Mouse (Mus musculus): ENCODE measurements around the gene Actn3. TPM values are rescaled to one million over a fixed set of nuclear protein-coding genes. Genes with fewer than 3 reads are reported as not detected.
A peak's percentile ranks its signal among the peaks of the same experiment; 100 is the strongest.
"Not testable (repeated sequence)": the region's sequence is repeated elsewhere in the genome, so short reads cannot be mapped to it uniquely, and the experiment has no call there.

Gene Actn3
- polyA plus RNA-seq, 1 experiment from 2014 or later: 3.9 TPM

GRCm38 (mm10) chr19:4896780-4897520, 19.2 kb upstream of the Actn3 start:
- Histone ChIP-seq H3K27ac (replicated peaks) (no peak overlapping the region), H3K4me3 (no peak overlapping the region), H3K9me3 (no peaks in the 10 kb centered on the region), H3K4me2 (peak overlapping the region; percentile 38), H3K9ac (0 out of 2 replicates have a peak overlapping the region, but pooled peaks have one; percentile 50), H3K27me3 (replicated peaks) (peaks cover 16% of the 10 kb centered on the region; the same call in 1 of the 2 replicates), H3K36me3 (no peaks in the 10 kb centered on the region), H3K4me1 (no peaks in the 10 kb centered on the region)
- 50% methylated on average over 21 of the region's 21 CpGs for WGBS
- ATAC-seq (ENCODE audit: extremely low read depth, insufficient number of reproducible peaks, low FRiP score, low TSS enrichment): no peak

GRCm38 (mm10) chr19:4891798-4892197, 14.1 kb upstream of the Actn3 start:
- H3K9ac ChIP-seq: no peak overlapping the region
- ATAC-seq (ENCODE audit: extremely low read depth, insufficient number of reproducible peaks, low FRiP score, low TSS enrichment): no peak
- H3K9me3 ChIP-seq: no peaks in the 10 kb centered on the region
- no peak overlapping the region for H3K27ac ChIP-seq (replicated peaks)
- no peaks in the 10 kb centered on the region; the same call in 1 of the 2 replicates for H3K4me1 ChIP-seq
- no peak overlapping the region for H3K4me3 ChIP-seq
- H3K36me3 ChIP-seq: no peaks in the 10 kb centered on the region
- H3K27me3 ChIP-seq (replicated peaks): peaks cover 37% of the 10 kb centered on the region
- WGBS: 64% methylated on average over 3 of the region's 3 CpGs
- no peak overlapping the region for H3K4me2 ChIP-seq

GRCm38 (mm10) chr19:4889791-4890190, 12.1 kb upstream of the Actn3 start:
- no peaks in the 10 kb centered on the region; the same call in 1 of the 2 replicates for H3K4me1 ChIP-seq
- no peak overlapping the region for H3K4me3 ChIP-seq
- H3K36me3 ChIP-seq: no peaks in the 10 kb centered on the region
- H3K27ac ChIP-seq (replicated peaks): no peak overlapping the region
- H3K27me3 ChIP-seq (replicated peaks): peaks cover 30% of the 10 kb centered on the region
- no peak overlapping the region for H3K9ac ChIP-seq
- H3K9me3 ChIP-seq: no peaks in the 10 kb centered on the region
- WGBS: 53% methylated on average over 10 of the region's 10 CpGs
- ATAC-seq (ENCODE audit: extremely low read depth, insufficient number of reproducible peaks, low FRiP score, low TSS enrichment): no peak
- no peak overlapping the region for H3K4me2 ChIP-seq

GRCm38 (mm10) chr19:4883961-4884360, 6.3 kb upstream of the Actn3 start:
- H3K27ac ChIP-seq (replicated peaks): no peak overlapping the region
- H3K9ac ChIP-seq: no peak overlapping the region
- no peak for ATAC-seq (ENCODE audit: extremely low read depth, insufficient number of reproducible peaks, low FRiP score, low TSS enrichment)
- 0 out of 2 replicates have a peak, but pooled peaks cover under 1% of the 10 kb centered on the region for H3K27me3 ChIP-seq (replicated peaks)
- H3K9me3 ChIP-seq: no peaks in the 10 kb centered on the region
- H3K4me3 ChIP-seq: no peak overlapping the region
- WGBS: 69% methylated on average over 4 of the region's 4 CpGs
- peaks cover 5% of the 10 kb centered on the region for H3K4me1 ChIP-seq
- peaks cover 14% of the 10 kb centered on the region for H3K36me3 ChIP-seq
- H3K4me2 ChIP-seq: no peak overlapping the region

- Histone ChIP-seq H3K27me3 (replicated peaks) (peaks cover 13% of the 10 kb centered on the region), H3K9me3 (no peaks in the 10 kb centered on the region), H3K9ac (peak overlapping the region; percentile 91), H3K27ac (replicated peaks) (no peak overlapping the region), H3K4me2 (peak overlapping the region; percentile 94), H3K4me1 (peaks cover 17% of the 10 kb centered on the region), H3K36me3 (peaks cover 11% of the 10 kb centered on the region), H3K4me3 (peak overlapping the region; percentile 93)
- 58% methylated on average over 10 of the region's 10 CpGs for WGBS
- no peak for ATAC-seq (ENCODE audit: extremely low read depth, insufficient number of reproducible peaks, low FRiP score, low TSS enrichment)
Observed at GRCm38 (mm10) chr19:4879324-4879703, 1.6 kb upstream of the Actn3 start.

- H3K9ac ChIP-seq: peak within 1 kb of the TSS; percentile 91
- H3K27ac ChIP-seq (replicated peaks): peak within 1 kb of the TSS; percentile 70
- peak; percentile 91 for ATAC-seq (ENCODE audit: extremely low read depth, insufficient number of reproducible peaks, low FRiP score, low TSS enrichment)
- H3K4me2 ChIP-seq: peak within 1 kb of the TSS; percentile 94
- H3K4me3 ChIP-seq: peak within 1 kb of the TSS; percentile 93
- WGBS: under 1% methylated on average over 52 of the region's 52 CpGs
- peaks cover 13% of the 10 kb centered on the region for H3K27me3 ChIP-seq (replicated peaks)
- H3K4me1 ChIP-seq: peaks cover 17% of the 10 kb centered on the region
- H3K36me3 ChIP-seq: peaks cover 6% of the 10 kb centered on the region; the same call in 1 of the 2 replicates
- H3K9me3 ChIP-seq: no peaks in the 10 kb centered on the region
Observed at GRCm38 (mm10) chr19:4878405-4879323, 955 bp upstream of the Actn3 start, which contains the start of gene Zdhhc24. Zdhhc24 (plus strand) TSS chr19:4878668.

GRCm38 (mm10) chr19:4876755-4877154, 954 bp downstream of the Actn3 start:
- H3K9me3 ChIP-seq: no peaks in the 10 kb centered on the region
- no peak overlapping the region for H3K4me2 ChIP-seq
- peaks cover 17% of the 10 kb centered on the region for H3K4me1 ChIP-seq
- 65% methylated on average over 3 of the region's 3 CpGs for whole genome bisulfite sequencing
- H3K27me3 ChIP-seq (replicated peaks): peaks cover 13% of the 10 kb centered on the region
- no peak for ATAC-seq (ENCODE audit: extremely low read depth, insufficient number of reproducible peaks, low FRiP score, low TSS enrichment)
- no peaks in the 10 kb centered on the region for H3K36me3 ChIP-seq
- no peak overlapping the region for H3K9ac ChIP-seq
- no peak overlapping the region for H3K27ac ChIP-seq (replicated peaks)
- no peak overlapping the region for H3K4me3 ChIP-seq

GRCm38 (mm10) chr19:4876241-4876640, 1.5 kb downstream of the Actn3 start:
- Histone ChIP-seq H3K4me2 (no peak overlapping the region), H3K27ac (replicated peaks) (no peak overlapping the region), H3K9ac (no peak overlapping the region), H3K4me3 (no peak overlapping the region), H3K36me3 (no peaks in the 10 kb centered on the region), H3K9me3 (no peaks in the 10 kb centered on the region), H3K4me1 (peaks cover 17% of the 10 kb centered on the region), H3K27me3 (replicated peaks) (peaks cover 13% of the 10 kb centered on the region)
- WGBS: 55% methylated on average over 3 of the region's 4 CpGs
- ATAC-seq (ENCODE audit: extremely low read depth, insufficient number of reproducible peaks, low FRiP score, low TSS enrichment): no peak

GRCm38 (mm10) chr19:4874613-4875012, 3.1 kb downstream of the Actn3 start:
- not testable (repeated sequence) for H3K9ac ChIP-seq; H3K36me3 ChIP-seq; ATAC-seq (ENCODE audit: extremely low read depth, insufficient number of reproducible peaks, low FRiP score, low TSS enrichment); H3K27ac ChIP-seq (replicated peaks); H3K9me3 ChIP-seq; H3K4me3 ChIP-seq; H3K4me2 ChIP-seq
- WGBS: 68% methylated on average over 1 of the region's 1 CpGs
- Histone ChIP-seq H3K27me3 (replicated peaks) (peaks cover 13% of the 10 kb centered on the region), H3K4me1 (peaks cover 17% of the 10 kb centered on the region)

GRCm38 (mm10) chr19:4865147-4865546, 12.6 kb downstream of the Actn3 start:
- H3K9me3 ChIP-seq: no peaks in the 10 kb centered on the region
- H3K36me3 ChIP-seq: 0 out of 2 replicates have a peak, but pooled peaks cover 3% of the 10 kb centered on the region
- no peak for ATAC-seq (ENCODE audit: extremely low read depth, insufficient number of reproducible peaks, low FRiP score, low TSS enrichment)
- WGBS: 9% methylated on average over 17 of the region's 17 CpGs
- peak overlapping the region; percentile 18 for H3K4me3 ChIP-seq
- H3K9ac ChIP-seq: peak overlapping the region; percentile 24; the same call in 1 of the 2 replicates
- peak overlapping the region; percentile 53 for H3K4me2 ChIP-seq
- H3K27me3 ChIP-seq (replicated peaks): peaks cover 49% of the 10 kb centered on the region
- peaks cover 5% of the 10 kb centered on the region; the same call in 1 of the 2 replicates for H3K4me1 ChIP-seq
- no peak overlapping the region for H3K27ac ChIP-seq (replicated peaks)

GRCm38 (mm10) chr19:4863048-4863447, 14.7 kb downstream of the Actn3 start:
- H3K27me3 ChIP-seq (replicated peaks): peaks cover 40% of the 10 kb centered on the region
- H3K4me2 ChIP-seq: no peak overlapping the region
- no peaks in the 10 kb centered on the region for H3K9me3 ChIP-seq
- H3K27ac ChIP-seq (replicated peaks): no peak overlapping the region
- WGBS: 77% methylated on average over 6 of the region's 6 CpGs
- H3K4me1 ChIP-seq: peaks cover 11% of the 10 kb centered on the region; the same call in 1 of the 2 replicates
- 0 out of 2 replicates have a peak, but pooled peaks cover 10% of the 10 kb centered on the region for H3K36me3 ChIP-seq
- H3K4me3 ChIP-seq: no peak overlapping the region
- H3K9ac ChIP-seq: no peak overlapping the region
- no peak for ATAC-seq (ENCODE audit: extremely low read depth, insufficient number of reproducible peaks, low FRiP score, low TSS enrichment)

Measured in heart, embryonic 13.5 days (tissue).